Mouse (Mus musculus): ENCODE data around the gene Dtx4.

Gene Dtx4

GRCm38 (mm10) chr19:12417361-12417760 lies 83.9 kb downstream of the Dtx4 start, which contains the start of gene Olfr1441:
Gene Olfr1441, plus strand, starts transcription at chr19:12417433.
- no peak for DNase-seq (ENCODE audit: inconsistent ontology term)

All from Muller cell, postnatal 12 days (primary cell).